Mouse (Mus musculus) kidney, adult 10 weeks (tissue): ENCODE measurements around the gene Adgrd1. TPM values are rescaled to one million over a fixed set of nuclear protein-coding genes. Genes with fewer than 3 reads are reported as not detected.

ENCODE experiments used
- polyA plus RNA-seq: library from polyadenylated mRNA; stranded (reverse); fragments of 350-450 nt; fragmentation: Illumina TruSeq; extraction: RNeasy Lipid Tissue Mini Kit (QIAGEN cat#74804); gene quantifications from one replicate; pipeline ENCODE4 v1.2.3, GENCODE M21; 2014; ENCODE audit warnings: low read depth, low replicate concordance

Adgrd1 gene
- polyA plus RNA-seq = not detected

GRCm38 (mm10) chr5:129096511-129096910, at the start of gene Adgrd1:
TSS of gene Adgrd1 (plus strand) at chr5:129096750.

Other genes with a start within 250 kb of the Adgrd1 start
- gene Rimbp2, start 143.3 kb upstream of the Adgrd1 start, polyA plus RNA-seq = not detected
- 31.9 TPM for gene Stx2, start 88.2 kb upstream of the Adgrd1 start, polyA plus RNA-seq
- 107 TPM for gene Ran, start 76.7 kb upstream of the Adgrd1 start, polyA plus RNA-seq